Mouse (Mus musculus): ENCODE data around the gene Sap25. TPM values are rescaled to one million over a fixed set of nuclear protein-coding genes. Genes with fewer than 3 reads are reported as not detected.
"Not testable (repeated sequence)": the region's sequence is repeated elsewhere in the genome, so short reads cannot be mapped to it uniquely, and the experiment has no call there.

The Sap25 gene
- total RNA-seq (2021) = 10 to 100 TPM in 1 of 2 experiments, 1 to 10 TPM in 1; 6.9 to 10.6 TPM
- long read RNA-seq, experiment 1, partial matches to known transcripts = 0 of 2 reads
- long read RNA-seq, experiment 1, other reads (novel, unspliced or antisense) = 0 of 2 reads
- long read RNA-seq, experiment 2, partial matches to known transcripts = 0 of 2 reads
- long read RNA-seq, experiment 2, other reads (novel, unspliced or antisense) = 0 of 2 reads

GRCm38 (mm10) chr5:137641054-137641453 is at the start of gene Sap25:
Gene Sap25 (plus strand): TSS chr5:137641334.
- DNase-seq (ENCODE audit: low spot score in 2 of 2) = peak in 1 of 2 experiments; percentile 42

GRCm38 (mm10) chr5:137595921-137596320 is 45.2 kb upstream of the Sap25 start:
- DNase-seq (ENCODE audit: low spot score in 2 of 2) = no peak

- DNase-seq (ENCODE audit: low spot score in 2 of 2) = no peak
These were observed 44.4 kb upstream of the Sap25 start for GRCm38 (mm10) chr5:137596601-137597261.

GRCm38 (mm10) chr5:137597625-137598024 is 43.5 kb upstream of the Sap25 start:
- no peak for DNase-seq (ENCODE audit: low spot score in 2 of 2)

GRCm38 (mm10) chr5:137598100-137598826 is 42.9 kb upstream of the Sap25 start:
- no peak for DNase-seq (ENCODE audit: low spot score in 2 of 2)

- DNase-seq (ENCODE audit: low spot score in 2 of 2) = no peak
These were observed 41.5 kb upstream of the Sap25 start for GRCm38 (mm10) chr5:137599600-137599999.

GRCm38 (mm10) chr5:137600281-137600618 is 40.9 kb upstream of the Sap25 start:
- no peak for DNase-seq (ENCODE audit: low spot score in 2 of 2)

GRCm38 (mm10) chr5:137600619-137601364 is 40.3 kb upstream of the Sap25 start, which contains the start of gene Mospd3:
Gene Mospd3 (minus strand): TSS chr5:137601058.
- peak; percentile 94 to 95 for DNase-seq (ENCODE audit: low spot score in 2 of 2)

GRCm38 (mm10) chr5:137601365-137601729 is 39.8 kb upstream of the Sap25 start:
- DNase-seq (ENCODE audit: low spot score in 2 of 2) = no peak

- DNase-seq (ENCODE audit: low spot score in 2 of 2) = no peak
These were observed 33.1 kb upstream of the Sap25 start for GRCm38 (mm10) chr5:137607860-137608653.

- DNase-seq (ENCODE audit: low spot score in 2 of 2) = no peak
These were observed 32.4 kb upstream of the Sap25 start for GRCm38 (mm10) chr5:137608654-137609190.

GRCm38 (mm10) chr5:137609292-137609691 is 31.8 kb upstream of the Sap25 start:
- DNase-seq (ENCODE audit: low spot score in 2 of 2) = no peak

- no peak for DNase-seq (ENCODE audit: low spot score in 2 of 2)
These were observed 31.1 kb upstream of the Sap25 start for GRCm38 (mm10) chr5:137610056-137610455.

- DNase-seq (ENCODE audit: low spot score in 2 of 2) = no peak
These were observed 30.4 kb upstream of the Sap25 start for GRCm38 (mm10) chr5:137610548-137611244.

- DNase-seq (ENCODE audit: low spot score in 2 of 2) = no peak
These were observed 29.9 kb upstream of the Sap25 start for GRCm38 (mm10) chr5:137611245-137611602.

GRCm38 (mm10) chr5:137613076-137613475 is 28.1 kb upstream of the Sap25 start:
- DNase-seq (ENCODE audit: low spot score in 2 of 2) = no peak

GRCm38 (mm10) chr5:137613550-137613949 is 27.6 kb upstream of the Sap25 start, which contains the start of gene Pcolce:
Gene Pcolce (minus strand): TSS chr5:137613784.
- DNase-seq (ENCODE audit: low spot score in 2 of 2) = no peak

- DNase-seq (ENCODE audit: low spot score in 2 of 2) = not testable (repeated sequence)
These were observed 26.2 kb upstream of the Sap25 start for GRCm38 (mm10) chr5:137614921-137615320.

GRCm38 (mm10) chr5:137615347-137615746 is 25.8 kb upstream of the Sap25 start:
- no peak for DNase-seq (ENCODE audit: low spot score in 2 of 2)

Data from left cerebral cortex, adult 18-20 months (tissue).